Mouse (Mus musculus) left cerebral cortex, adult 2 months (tissue): ENCODE measurements around the gene Med25. TPM values are rescaled to one million over a fixed set of nuclear protein-coding genes. Genes with fewer than 3 reads are reported as not detected.

Source experiments
- DNase-seq, 2 experiments: peaks; one replicate each; pipeline ENCODE4 v3.0.0; 2021 to 2022; ENCODE audit warnings: low spot score in 2 of 2, mixed read lengths in 1 of 2; ENCODE audit errors: extremely low spot score in 1 of 2
- H3K27ac ChIP-seq: fragments of 200-600 bp; 2 replicates; pipeline ENCODE4 v1.8.1; 2022
- H3K4me3 ChIP-seq: fragments of 200-600 bp; 2 replicates; pipeline ENCODE4 v1.8.1; 2022
- CTCF ChIP-seq: fragments of 200-600 bp; IDR thresholded peaks from 2 replicates; pipeline ENCODE4 v1.8.1; 2022; ENCODE audit warnings: antibody characterized with exemption, mild to moderate bottlenecking, moderate library complexity
- intact Hi-C: fragments of 180-260 bp; cut with DNase I; formaldehyde crosslinking; loops from one replicate; pipeline ENCODE4 v1.15.1; 2025
- long read RNA-seq, 2 experiments: library from polyadenylated mRNA; stranded (forward); transcript quantifications; one replicate each; pipeline ENCODE4 v2.0.0; 2021; ENCODE audit warnings: borderline mapping rate in 2 of 2
- total RNA-seq, 2 experiments: library from RNA; stranded (reverse); gene quantifications; 2 replicates each; pipeline ENCODE4 v1.2.3; 2021

The Med25 gene
- 10 to 100 TPM; 96.1 to 98.5 TPM for total RNA-seq
- long read RNA-seq, experiment 1, transcript Med25-210 (18 exons, 3,693 nt), result minor isoform, 8 of 251 reads
- long read RNA-seq, experiment 1, transcript Med25-201 (18 exons, 2,619 nt), result major isoform, 105 of 251 reads
- long read RNA-seq, experiment 1, partial matches to known transcripts, result 7 of 251 reads
- long read RNA-seq, experiment 1, other reads (novel, unspliced or antisense), result 126 of 251 reads
- long read RNA-seq, experiment 2, transcript Med25-201 (18 exons, 2,619 nt), result major isoform, 82 of 207 reads
- long read RNA-seq, experiment 2, transcript Med25-210 (18 exons, 3,693 nt), result minor isoform, 8 of 207 reads
- long read RNA-seq, experiment 2, partial matches to known transcripts, result 14 of 207 reads
- long read RNA-seq, experiment 2, other reads (novel, unspliced or antisense), result 101 of 207 reads

DNA sequence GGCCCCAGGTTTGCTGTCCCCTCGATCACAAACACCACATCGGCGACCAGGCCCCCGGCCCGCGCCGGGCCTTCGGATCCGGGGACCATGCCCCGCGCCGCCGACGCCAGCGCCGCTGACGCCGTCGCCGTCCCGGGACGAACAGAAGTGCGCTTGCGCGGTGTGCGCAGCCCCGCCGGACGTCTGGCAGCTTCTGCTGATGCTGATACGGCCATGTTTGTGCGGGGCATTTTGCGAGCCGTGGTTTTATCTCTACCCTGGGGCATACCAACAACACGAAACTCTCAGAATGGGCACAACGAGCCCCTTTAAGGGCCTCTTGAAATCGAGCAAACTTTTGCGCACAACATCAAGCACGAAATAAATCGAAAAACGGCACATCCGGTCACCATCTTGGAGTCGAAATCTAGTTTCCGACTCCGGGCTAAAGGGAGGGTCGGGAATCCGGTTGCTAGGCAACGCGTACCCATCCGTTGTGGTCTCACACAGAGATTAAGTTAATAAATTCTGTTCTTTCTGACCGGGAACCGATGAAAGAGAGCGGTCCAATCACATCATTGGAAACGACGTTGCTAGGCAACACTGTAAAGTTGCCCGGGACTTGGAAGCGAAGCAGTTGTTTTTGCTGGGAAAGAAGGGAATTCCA is at the start of gene Med25:
Med25 (minus strand) TSS at position 437 of the 646 bp plus-strand sequence.
- intact Hi-C loops, result loop anchor here (1.0 kb wide), 1 partner anchor 43 kb away; the partner anchor contains the start of gene Tbc1d17
- Histone ChIP-seq H3K27ac (peak within 1 kb of the TSS; percentile 100), H3K4me3 (peak within 1 kb of the TSS; percentile 89)
- no peak for TF ChIP-seq CTCF
- peak; percentile 85 to 90 for DNase-seq

GRCm38 (mm10) chr7:44938680-44939079 is 46.2 kb upstream of the Med25 start:
- no peak overlapping the region for H3K4me3 ChIP-seq
- intact Hi-C loops, result no loop called here
- no peak for TF ChIP-seq CTCF

GRCm38 (mm10) chr7:44929204-44930151 is 37.0 kb upstream of the Med25 start, which contains the start of gene Ap2a1:
Gene Ap2a1 (minus strand): TSS chr7:44929496.
- TF ChIP-seq CTCF, result peak; percentile 16
- Histone ChIP-seq H3K27ac (peak within 1 kb of the TSS; percentile 99), H3K4me3 (peak within 1 kb of the TSS; percentile 73)
- intact Hi-C loops, result loop anchor here (2.0 kb wide), 2 partner anchors 21 to 61 kb away; partner anchors contain the start of gene Ptov1
- DNase-seq, result peak; percentile 99 to 100

More at GRCm38 (mm10) chr7:44938680-44939079, 46.2 kb upstream of the Med25 start:
- H3K27ac ChIP-seq, result no peak overlapping the region
- no peak for DNase-seq

GRCm38 (mm10) chr7:44928570-44928969 is 36.1 kb upstream of the Med25 start:
- H3K4me3 ChIP-seq, result peak overlapping the region; percentile 73
- DNase-seq, result no peak
- peak overlapping the region; percentile 99 for H3K27ac ChIP-seq
- intact Hi-C loops, result loop anchor here (2.0 kb wide), 1 partner anchor 60 kb away; the partner anchor contains the start of gene Ptov1
- TF ChIP-seq CTCF, result no peak

- no peak overlapping the region for H3K4me3 ChIP-seq
- TF ChIP-seq CTCF, result peak; percentile 54
- intact Hi-C loops, result no loop called here
- no peak overlapping the region for H3K27ac ChIP-seq
- no peak for DNase-seq
Measured at GRCm38 (mm10) chr7:44925468-44925867, 33.0 kb upstream of the Med25 start.

GRCm38 (mm10) chr7:44922530-44922929 is 30.0 kb upstream of the Med25 start:
- TF ChIP-seq CTCF, result no peak
- Histone ChIP-seq H3K4me3 (no peak overlapping the region), H3K27ac (no peak overlapping the region)
- intact Hi-C loops, result loop anchor here (5.0 kb wide), 1 partner anchor 35 kb away; no protein-coding TSS in a partner anchor
- no peak for DNase-seq

- peak overlapping the region; percentile 28; the same call in 1 of the 2 replicates for H3K27ac ChIP-seq
- intact Hi-C loops, result no loop called here
- no peak for DNase-seq
- no peak overlapping the region for H3K4me3 ChIP-seq
- no peak for TF ChIP-seq CTCF
Measured at GRCm38 (mm10) chr7:44919127-44919526, 26.6 kb upstream of the Med25 start.

DNA sequence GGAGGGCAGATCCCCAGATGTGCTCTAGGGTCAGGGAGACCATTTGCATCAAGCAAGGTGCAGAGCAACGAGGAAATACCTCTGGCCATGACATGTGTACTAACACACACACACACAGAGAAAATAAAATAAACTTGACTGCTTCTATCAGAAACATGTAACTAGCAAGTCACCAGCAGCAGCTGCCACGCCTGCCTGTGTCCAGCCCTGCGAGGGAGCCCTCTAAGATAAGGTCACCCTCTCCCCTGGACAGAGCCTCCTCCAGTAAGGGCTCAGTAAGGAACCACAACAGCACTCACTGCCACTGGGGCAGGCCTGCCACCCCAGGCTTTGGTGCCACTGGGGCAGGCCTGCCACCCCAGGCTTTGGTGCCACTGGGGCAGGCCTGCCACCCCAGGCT is 25.7 kb upstream of the Med25 start:
- no peak for TF ChIP-seq CTCF
- intact Hi-C loops, result no loop called here
- H3K4me3 ChIP-seq, result no peak overlapping the region
- H3K27ac ChIP-seq, result peak overlapping the region; percentile 85
- no peak for DNase-seq

DNA sequence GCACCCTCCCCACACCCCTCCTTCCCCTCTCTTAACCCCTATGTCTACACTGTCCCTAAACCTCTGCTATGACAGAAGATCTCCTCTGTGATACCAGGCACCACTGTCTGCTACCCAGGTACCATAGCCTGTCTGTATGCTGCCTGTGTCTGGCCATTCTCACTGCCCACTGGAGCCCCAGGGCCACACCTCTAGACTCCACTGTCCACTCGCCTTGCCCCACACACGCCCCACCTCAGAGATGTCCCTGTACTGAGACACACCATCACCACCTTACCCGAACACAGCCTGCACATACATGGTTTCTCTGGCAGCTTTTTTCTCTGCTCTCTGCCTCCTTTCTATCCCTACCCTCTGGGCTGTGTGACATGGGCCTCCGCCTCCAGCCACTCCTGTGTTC is 24.4 kb upstream of the Med25 start:
- Histone ChIP-seq H3K4me3 (no peak overlapping the region), H3K27ac (peak overlapping the region; percentile 85; the same call in 1 of the 2 replicates)
- TF ChIP-seq CTCF, result no peak
- intact Hi-C loops, result no loop called here
- DNase-seq, result no peak

- no peak for DNase-seq
- no peak overlapping the region for H3K4me3 ChIP-seq
- no peak for TF ChIP-seq CTCF
- intact Hi-C loops, result no loop called here
- no peak overlapping the region for H3K27ac ChIP-seq
Measured at GRCm38 (mm10) chr7:44916191-44916590, 23.7 kb upstream of the Med25 start.

- Histone ChIP-seq H3K4me3 (no peak overlapping the region), H3K27ac (no peak overlapping the region)
- DNase-seq, result no peak
- intact Hi-C loops, result no loop called here
- no peak for TF ChIP-seq CTCF
Measured at GRCm38 (mm10) chr7:44915314-44915713, 22.8 kb upstream of the Med25 start.
